ENCODE assay signal across 8 mouse cellular contexts in the genomic region with DNA sequence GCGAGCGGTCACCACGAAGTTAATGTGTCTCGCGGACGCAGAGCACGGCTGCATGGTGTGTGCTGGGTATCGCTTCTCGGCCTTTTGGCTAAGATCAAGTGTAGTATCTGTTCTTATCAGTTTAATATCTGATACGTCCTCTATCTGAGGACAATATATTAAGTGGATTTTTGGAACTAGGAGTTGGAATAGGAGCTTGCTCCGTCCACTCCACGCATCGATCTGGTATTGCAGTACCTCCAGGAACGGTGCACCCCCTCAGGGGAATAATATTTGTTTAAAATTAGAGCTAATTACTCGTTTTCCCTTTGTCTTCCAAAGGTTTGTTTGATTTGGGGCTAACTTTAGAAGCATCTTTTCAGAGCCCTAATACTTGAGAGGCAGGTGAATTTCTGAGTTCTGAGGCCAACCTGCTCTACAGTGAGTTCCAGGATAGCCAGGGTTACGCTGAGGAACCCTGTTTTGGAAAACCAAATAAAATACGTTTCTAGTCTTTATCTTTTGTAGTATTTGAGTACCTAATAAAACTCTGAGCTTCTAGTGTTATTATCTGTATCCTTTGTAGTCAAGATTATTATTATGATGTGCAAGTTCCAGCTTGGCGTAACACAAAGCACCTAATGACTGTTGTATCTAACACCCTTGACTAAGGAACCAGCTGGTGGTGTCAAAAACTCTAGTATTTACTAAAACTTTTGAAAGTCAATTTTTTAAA. TPM values are rescaled to one million over a fixed set of nuclear protein-coding genes. Genes with fewer than 3 reads are reported as not detected.
DNase-seq lines count a peak whose midpoint lies in the region; ATAC-seq and TF ChIP-seq lines count a peak whose summit lies in the region.

No protein-coding gene starts in this region.

- no peaks in the 10 kb centered on the region for H3K36me3 ChIP-seq in ES-Bruce4 (ENCODE audit: control insufficient read depth, insufficient read depth, low read length, poor library complexity, severe bottlenecking)
- no peaks in the 10 kb centered on the region for H3K36me3 ChIP-seq in heart, embryonic 16.5 days (ENCODE audit: control insufficient read depth, insufficient read depth)
- H3K36me3 ChIP-seq in limb, embryonic 12.5 days: no peaks in the 10 kb centered on the region
- H3K36me3 ChIP-seq in midbrain, postnatal 0 days (ENCODE audit: insufficient read depth, low read length): no peaks in the 10 kb centered on the region

- peak; percentile 44 for DNase-seq in layer of hippocampus, adult 11-12 months (ENCODE audit: low spot score)
- DNase-seq in layer of hippocampus, adult 8-10 months (ENCODE audit: low spot score in 2 of 2): no peak
- peak; percentile 73 for DNase-seq in c-Kit-positive CD71-positive TER-119-positive erythroid progenitor cells, embryonic 14.5 days (ENCODE audit: low spot score)
- peak; percentile 77 for DNase-seq in midbrain, postnatal 0 days (ENCODE audit: low spot score)
- DNase-seq in gastrocnemius, postnatal 10 days: no peak

- 0 out of 2 replicates have a peak, but pooled peaks have one; percentile 3 for TF ChIP-seq EP300 in ES-Bruce4 (IDR thresholded peaks at IDR 0.05; ENCODE audit: insufficient read depth, low read depth, low read length)

- H3K4me1 ChIP-seq in ES-Bruce4 (ENCODE audit: control insufficient read depth, insufficient read depth, low read length): peaks cover 6% of the 10 kb centered on the region
- H3K4me1 ChIP-seq in heart, embryonic 16.5 days (ENCODE audit: control insufficient read depth, insufficient read depth, low read length): no peaks in the 10 kb centered on the region
- 0 out of 2 replicates have a peak, but pooled peaks cover 3% of the 10 kb centered on the region for H3K4me1 ChIP-seq in limb, embryonic 12.5 days (replicated peaks)
- no peaks in the 10 kb centered on the region for H3K4me1 ChIP-seq in midbrain, postnatal 0 days (ENCODE audit: insufficient read depth, low read length)

- H3K9me3 ChIP-seq in ES-Bruce4 (replicated peaks; ENCODE audit: control insufficient read depth, insufficient read depth, low read length, poor library complexity, severe bottlenecking): no peaks in the 10 kb centered on the region
- H3K9me3 ChIP-seq in heart, embryonic 16.5 days (replicated peaks; ENCODE audit: control insufficient read depth, low read length): no peaks in the 10 kb centered on the region
- H3K9me3 ChIP-seq in limb, embryonic 12.5 days: no peaks in the 10 kb centered on the region
- no peaks in the 10 kb centered on the region for H3K9me3 ChIP-seq in midbrain, postnatal 0 days (ENCODE audit: low read length)

- TF ChIP-seq CTCF in ES-Bruce4 (IDR thresholded peaks at IDR 0.05; ENCODE audit: low read depth, low read length): no peak
- TF ChIP-seq CTCF in midbrain, postnatal 0 days (IDR thresholded peaks at IDR 0.05): no peak

- TF ChIP-seq POLR2A in ES-Bruce4 (IDR thresholded peaks at IDR 0.05; ENCODE audit: insufficient read depth, low read length): peak; percentile 98

- H3K9ac ChIP-seq in ES-Bruce4 (ENCODE audit: low read depth, poor library complexity, severe bottlenecking): no peak overlapping the region
- peak overlapping the region; percentile 69 for H3K9ac ChIP-seq in heart, embryonic 16.5 days (ENCODE audit: low read length)
- H3K9ac ChIP-seq in limb, embryonic 12.5 days (replicated peaks): no peak overlapping the region
- no peak overlapping the region; the same call in 1 of the 2 replicates for H3K9ac ChIP-seq in midbrain, postnatal 0 days (replicated peaks; ENCODE audit: low read length, poor library complexity, severe bottlenecking)

- WGBS in heart, embryonic 16.5 days: 3% methylated on average over 9 of the region's 18 CpGs
- WGBS in limb, embryonic 12.5 days: under 1% methylated on average over 10 of the region's 18 CpGs
- 3% methylated on average over 9 of the region's 18 CpGs for WGBS in midbrain, postnatal 0 days

- no peaks in the 10 kb centered on the region for H3K27me3 ChIP-seq in ES-Bruce4 (ENCODE audit: control insufficient read depth, insufficient read depth, low read length, poor library complexity, severe bottlenecking)
- peaks cover 11% of the 10 kb centered on the region; the same call in 1 of the 2 replicates for H3K27me3 ChIP-seq in heart, embryonic 16.5 days (ENCODE audit: control insufficient read depth, insufficient read depth, low read length)
- peaks cover 28% of the 10 kb centered on the region for H3K27me3 ChIP-seq in limb, embryonic 12.5 days
- no peaks in the 10 kb centered on the region for H3K27me3 ChIP-seq in midbrain, postnatal 0 days (ENCODE audit: insufficient read depth, low read length)

- H3K27ac ChIP-seq in ES-Bruce4 (ENCODE audit: insufficient read depth, low read length): no peak overlapping the region
- H3K27ac ChIP-seq in heart, embryonic 16.5 days (ENCODE audit: low read length): no peak overlapping the region
- no peak overlapping the region for H3K27ac ChIP-seq in limb, embryonic 12.5 days
- H3K27ac ChIP-seq in midbrain, postnatal 0 days (ENCODE audit: low read depth, low read length): no peak overlapping the region

- no peak overlapping the region for H3K4me3 ChIP-seq in ES-Bruce4 (ENCODE audit: low read depth, low read length)
- peak overlapping the region; percentile 70 for H3K4me3 ChIP-seq in heart, embryonic 16.5 days (ENCODE audit: low read length)
- no peak overlapping the region for H3K4me3 ChIP-seq in limb, embryonic 12.5 days (replicated peaks)
- peak overlapping the region; percentile 45 for H3K4me3 ChIP-seq in midbrain, postnatal 0 days (ENCODE audit: low read depth, low read length)

- ATAC-seq in heart, embryonic 16.5 days (replicated peaks; ENCODE audit: extremely low read depth, insufficient read depth, low FRiP score): peak; percentile 73
- ATAC-seq in limb, embryonic 12.5 days (ENCODE audit: insufficient number of reproducible peaks, insufficient read depth, low FRiP score, low TSS enrichment, low read depth): peak; percentile 84
- ATAC-seq in midbrain, postnatal 0 days (ENCODE audit: low FRiP score): peak; percentile 86

- peak overlapping the region; percentile 87 for H3K4me2 ChIP-seq in heart, embryonic 16.5 days (ENCODE audit: low read depth, low read length)
- H3K4me2 ChIP-seq in limb, embryonic 12.5 days: peak overlapping the region; percentile 63; the same call in 1 of the 2 replicates
- peak overlapping the region; percentile 67 for H3K4me2 ChIP-seq in midbrain, postnatal 0 days (ENCODE audit: low read depth, low read length, poor library complexity, severe bottlenecking)

RNA-seq across cellular contexts. Expression of a gene that starts 14.2 kb away (rescaled TPM):
- total RNA-seq in layer of hippocampus, adult 8-10 months (2022): 1 to 10 TPM; 4.2 to 7.6 (median 5.8) TPM
- polyA plus RNA-seq in ES-Bruce4 (2011; ENCODE audit: insufficient read depth, insufficient read length, low read depth, missing spikeins): 90.7 and 95.8 TPM in 2 replicates
- polyA plus RNA-seq in heart, embryonic 16.5 days (2015; fragmentation: Nextera tagmentation; extraction: Ambion mirVana): 9.5 and 18.8 TPM in 2 replicates
- 2.4 and 2.8 TPM in 2 replicates for polyA plus RNA-seq in limb, embryonic 12.5 days (2016; fragmentation: Nextera tagmentation; extraction: Ambion mirVana)
- 1.7 and 2.4 TPM in 2 replicates for total RNA-seq in midbrain, postnatal 0 days (2014; rRNA removed)
- 2.1 and 2.3 TPM in 2 replicates for polyA plus RNA-seq in midbrain, postnatal 0 days (2015; fragmentation: Nextera tagmentation; extraction: Ambion mirVana)
- 10 to 100 TPM; 31.3 to 31.8 TPM for total RNA-seq in gastrocnemius, postnatal 10 days (2021)

RNA-seq across cellular contexts. Expression of a gene that starts 57.8 kb away (rescaled TPM):
- 1 to 10 TPM; 4.4 to 7.6 (median 6.3) TPM for total RNA-seq in layer of hippocampus, adult 8-10 months (2022)
- 61.1 and 67.1 TPM in 2 replicates for polyA plus RNA-seq in ES-Bruce4 (2011; ENCODE audit: insufficient read depth, insufficient read length, low read depth, missing spikeins)
- 22.9 and 23.4 TPM in 2 replicates for polyA plus RNA-seq in heart, embryonic 16.5 days (2015; fragmentation: Nextera tagmentation; extraction: Ambion mirVana)
- polyA plus RNA-seq in limb, embryonic 12.5 days (2016; fragmentation: Nextera tagmentation; extraction: Ambion mirVana): 30.1 and 31.4 TPM in 2 replicates
- total RNA-seq in midbrain, postnatal 0 days (2014; rRNA removed): 0.66 and 2.7 TPM in 2 replicates
- polyA plus RNA-seq in midbrain, postnatal 0 days (2015; fragmentation: Nextera tagmentation; extraction: Ambion mirVana): 8.9 and 10.2 TPM in 2 replicates
- total RNA-seq in gastrocnemius, postnatal 10 days (2021): 10 to 100 TPM; 18.8 to 20.1 TPM

RNA-seq across cellular contexts. Expression of a gene that starts 57.8 kb away (rescaled TPM):
- total RNA-seq in layer of hippocampus, adult 8-10 months (2022): 10 to 100 TPM; 11.6 to 17.4 (median 13.2) TPM
- 0.67 and 1.3 TPM in 2 replicates for polyA plus RNA-seq in ES-Bruce4 (2011; ENCODE audit: insufficient read depth, insufficient read length, low read depth, missing spikeins)
- 2.0 and 3.4 TPM in 2 replicates for polyA plus RNA-seq in heart, embryonic 16.5 days (2015; fragmentation: Nextera tagmentation; extraction: Ambion mirVana)
- polyA plus RNA-seq in limb, embryonic 12.5 days (2016; fragmentation: Nextera tagmentation; extraction: Ambion mirVana): 5.5 and 6.3 TPM in 2 replicates
- total RNA-seq in midbrain, postnatal 0 days (2014; rRNA removed): 37.3 and 41.7 TPM in 2 replicates
- 34.1 and 38.3 TPM in 2 replicates for polyA plus RNA-seq in midbrain, postnatal 0 days (2015; fragmentation: Nextera tagmentation; extraction: Ambion mirVana)
- total RNA-seq in gastrocnemius, postnatal 10 days (2021): under 1 TPM; 0.26 to 0.32 TPM

Comparison
In these comparisons a context has a peak if more than half of its experiments do, and no peak if none do; other contexts are left out.
1. DNase-seq: peak in layer of hippocampus, adult 11-12 months (single experiment), c-Kit-positive CD71-positive TER-119-positive erythroid progenitor cells, embryonic 14.5 days (single experiment) and midbrain, postnatal 0 days (single experiment); none in layer of hippocampus, adult 8-10 months (0 of 2) and gastrocnemius, postnatal 10 days (single experiment).
2. H3K4me3 ChIP-seq: peak in heart, embryonic 16.5 days (single experiment) and midbrain, postnatal 0 days (single experiment); none in ES-Bruce4 (single experiment) and limb, embryonic 12.5 days (single experiment).
3. Peak in every context shown above with its lines, with median percentiles within 50 percentile points of each other: ATAC-seq and H3K4me2 ChIP-seq.